Mouse (Mus musculus) testis, adult 2 months (tissue): ENCODE measurements around the gene Fxr2. TPM values are rescaled to one million over a fixed set of nuclear protein-coding genes. Genes with fewer than 3 reads are reported as not detected.
A peak's percentile ranks its signal among the peaks of the same experiment; 100 is the strongest.

ENCODE experiments used
- H3K27ac ChIP-seq: fragments of 200-500 bp; 2 replicates; pipeline ENCODE4 v1.5.1; 2012; ENCODE audit warnings: low read depth, low read length; ENCODE audit not compliant: control insufficient read depth, insufficient read depth
- H3K27me3 ChIP-seq: fragments of 200-500 bp; 2 replicates; pipeline ENCODE4 v1.6.1; 2012; ENCODE audit warnings: mild to moderate bottlenecking, low read length, moderate library complexity; ENCODE audit not compliant: control insufficient read depth, insufficient read depth
- H3K36me3 ChIP-seq: fragments of 200-500 bp; 2 replicates; pipeline ENCODE4 v1.6.1; 2012; ENCODE audit warnings: mild to moderate bottlenecking, low read length; ENCODE audit not compliant: control insufficient read depth, insufficient read depth
- H3K4me1 ChIP-seq: fragments of 200-500 bp; 2 replicates; pipeline ENCODE4 v1.6.1; 2012; ENCODE audit warnings: low read length; ENCODE audit not compliant: control insufficient read depth, insufficient read depth
- H3K4me3 ChIP-seq: fragments of 200-500 bp; 2 replicates; pipeline ENCODE4 v1.5.1; 2012; ENCODE audit warnings: low read depth, mild to moderate bottlenecking, low read length, moderate library complexity, mixed read lengths; ENCODE audit not compliant: control insufficient read depth
- CTCF ChIP-seq: fragments of 200-500 bp; IDR thresholded peaks from 2 replicates; pipeline ENCODE4 v1.5.1; 2012; ENCODE audit warnings: low read depth, mild to moderate bottlenecking, inconsistent platforms, low read length, moderate library complexity; ENCODE audit not compliant: control insufficient read depth, insufficient read depth, insufficient replicate concordance
- POLR2A ChIP-seq: fragments of 200-500 bp; IDR thresholded peaks from 2 replicates; pipeline ENCODE4 v1.6.1; 2012; ENCODE audit warnings: low read depth, mild to moderate bottlenecking, inconsistent platforms, low read length, moderate library complexity; ENCODE audit not compliant: control insufficient read depth
- polyA plus RNA-seq: library from polyadenylated mRNA; depleted of rRNA; stranded (reverse); fragments of >200 nt; gene quantifications from 2 replicates; pipeline ENCODE4 v1.2.3, GENCODE M21; 2012

Fxr2 gene
- polyA plus RNA-seq, 1 experiment: 63.3 TPM

DNA sequence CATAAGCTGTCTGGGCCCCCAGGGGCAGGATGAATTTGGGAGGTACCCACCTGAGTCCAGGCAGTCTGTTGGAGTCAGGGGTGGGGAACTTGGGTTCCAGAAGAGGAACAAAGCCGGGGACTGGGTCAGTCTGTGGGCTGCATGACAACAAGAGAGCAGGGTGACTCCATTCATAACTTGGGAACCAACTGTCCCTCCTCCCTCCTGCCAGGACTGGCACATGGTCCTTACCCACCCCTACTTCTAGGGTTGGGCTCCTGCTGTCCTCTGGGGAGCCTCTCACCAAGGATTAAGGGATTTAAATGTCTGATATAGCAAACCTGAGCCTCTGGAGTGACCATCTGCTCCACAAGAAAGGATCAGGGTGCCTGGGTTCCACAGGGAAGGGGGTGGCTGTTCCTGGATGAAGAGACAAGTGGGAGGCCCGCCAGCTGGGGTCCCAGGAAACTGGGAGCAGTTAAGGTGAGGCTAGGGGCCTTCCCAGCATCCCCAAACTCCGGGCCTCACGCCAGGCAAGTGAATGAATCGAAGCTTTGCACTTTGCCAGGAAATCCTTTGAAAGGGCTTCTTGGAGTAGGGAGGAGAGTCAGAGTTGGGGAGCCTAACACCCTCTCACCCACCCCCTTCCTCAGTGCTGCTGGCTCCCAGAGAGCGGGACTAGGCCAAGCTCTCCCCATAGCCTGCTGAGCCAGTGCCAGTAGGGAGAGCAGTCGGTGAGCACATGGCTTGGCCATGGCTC is 40.7 kb upstream of the Fxr2 start:
- TF ChIP-seq POLR2A (no peak), CTCF (no peak)
- no peak overlapping the region for H3K27ac ChIP-seq
- H3K27me3 ChIP-seq: no peaks in the 10 kb centered on the region
- no peaks in the 10 kb centered on the region for H3K4me1 ChIP-seq
- no peak overlapping the region for H3K4me3 ChIP-seq
- peaks cover 5% of the 10 kb centered on the region; the same call in 1 of the 2 replicates for H3K36me3 ChIP-seq

DNA sequence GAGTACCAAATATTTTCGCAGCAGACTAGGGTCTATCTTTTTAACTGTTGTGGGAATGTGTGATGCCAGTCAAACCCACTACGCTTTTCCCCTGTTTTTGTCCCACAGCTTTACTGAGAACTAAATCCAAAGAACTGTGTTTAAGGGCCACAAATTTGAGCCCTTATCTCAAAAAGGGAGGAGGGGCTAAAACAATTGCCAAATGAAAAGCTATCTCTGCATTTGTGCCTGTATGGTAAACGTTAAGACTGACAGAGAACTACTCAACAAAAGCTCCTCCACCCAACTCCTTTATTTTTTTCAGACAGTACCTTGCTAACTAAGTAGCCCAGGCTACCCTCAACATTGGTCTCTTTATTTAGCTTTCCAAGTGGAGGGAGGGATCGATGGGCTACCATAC is 40.0 kb upstream of the Fxr2 start:
- Histone ChIP-seq H3K4me3 (no peak overlapping the region), H3K27ac (no peak overlapping the region), H3K36me3 (peaks cover 4% of the 10 kb centered on the region; the same call in 1 of the 2 replicates), H3K27me3 (no peaks in the 10 kb centered on the region), H3K4me1 (no peaks in the 10 kb centered on the region)
- TF ChIP-seq CTCF (no peak), POLR2A (no peak)

DNA sequence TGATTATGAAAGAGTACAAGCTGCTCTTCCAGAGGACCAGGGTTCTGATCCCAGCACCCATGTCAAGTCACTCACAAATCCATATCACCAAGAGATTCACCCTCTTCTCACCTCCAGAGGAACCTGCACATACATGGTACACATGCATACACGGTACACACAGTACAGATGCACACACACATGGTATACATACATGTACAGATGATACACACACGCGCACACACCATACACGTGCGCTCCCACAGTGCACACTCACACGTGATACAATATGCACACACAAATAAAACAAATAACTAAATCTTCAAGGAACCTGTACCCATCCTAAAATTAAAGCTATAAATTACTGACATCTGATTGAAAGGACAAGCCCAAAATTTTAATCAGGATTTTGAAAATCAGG is 37.9 kb upstream of the Fxr2 start:
- TF ChIP-seq POLR2A (no peak), CTCF (no peak)
- Histone ChIP-seq H3K27ac (no peak overlapping the region), H3K36me3 (no peaks in the 10 kb centered on the region; the same call in 1 of the 2 replicates), H3K27me3 (no peaks in the 10 kb centered on the region), H3K4me3 (no peak overlapping the region), H3K4me1 (no peaks in the 10 kb centered on the region; the same call in 1 of the 2 replicates)

DNA sequence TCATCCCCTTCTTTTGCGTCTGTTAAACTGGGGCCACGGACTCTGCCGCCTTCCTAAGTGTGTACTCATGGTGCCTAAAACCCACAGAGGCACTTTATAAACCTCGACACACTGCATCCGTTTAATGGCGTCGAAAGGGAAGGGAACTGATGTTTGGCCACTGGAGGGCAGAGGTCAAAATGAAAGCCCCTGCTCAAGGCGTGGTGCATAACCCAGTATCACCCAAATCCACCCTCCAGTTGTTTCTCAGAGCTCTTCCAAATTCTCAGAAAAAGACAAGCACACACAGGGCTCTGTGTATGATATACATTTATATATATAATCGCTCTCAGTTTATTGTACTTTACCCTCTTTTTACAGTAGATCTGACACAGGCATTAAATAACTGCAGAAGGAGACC is 33.4 kb upstream of the Fxr2 start:
- Histone ChIP-seq H3K27me3 (no peaks in the 10 kb centered on the region), H3K36me3 (no peaks in the 10 kb centered on the region), H3K4me1 (peaks cover 5% of the 10 kb centered on the region), H3K4me3 (no peak overlapping the region), H3K27ac (no peak overlapping the region)
- TF ChIP-seq CTCF (no peak), POLR2A (no peak)

DNA sequence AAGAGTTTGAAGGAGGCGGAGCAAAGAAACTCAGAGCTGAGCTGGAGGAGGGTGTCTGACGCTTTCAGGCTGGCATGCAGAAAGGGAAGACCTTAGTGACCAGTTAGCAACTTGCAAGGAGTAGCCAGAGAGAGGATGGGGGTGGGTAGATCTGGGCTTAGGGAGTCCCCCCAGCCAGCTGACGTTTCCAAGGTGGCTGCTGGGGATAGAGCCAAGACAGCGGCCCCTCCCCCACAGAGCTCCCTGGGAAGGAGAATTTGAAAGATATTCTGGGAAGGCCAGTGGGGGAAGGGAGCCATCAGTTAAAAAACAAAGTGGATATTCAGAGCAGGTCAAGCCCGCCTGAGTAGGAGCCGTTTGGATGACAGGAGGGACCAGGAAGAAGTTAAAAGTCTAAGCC is 32.7 kb upstream of the Fxr2 start:
- H3K36me3 ChIP-seq: no peaks in the 10 kb centered on the region
- no peak overlapping the region for H3K4me3 ChIP-seq
- no peaks in the 10 kb centered on the region for H3K27me3 ChIP-seq
- H3K4me1 ChIP-seq: peaks cover 12% of the 10 kb centered on the region
- H3K27ac ChIP-seq: no peak overlapping the region; the same call in 1 of the 2 replicates
- TF ChIP-seq CTCF (no peak), POLR2A (no peak)

DNA sequence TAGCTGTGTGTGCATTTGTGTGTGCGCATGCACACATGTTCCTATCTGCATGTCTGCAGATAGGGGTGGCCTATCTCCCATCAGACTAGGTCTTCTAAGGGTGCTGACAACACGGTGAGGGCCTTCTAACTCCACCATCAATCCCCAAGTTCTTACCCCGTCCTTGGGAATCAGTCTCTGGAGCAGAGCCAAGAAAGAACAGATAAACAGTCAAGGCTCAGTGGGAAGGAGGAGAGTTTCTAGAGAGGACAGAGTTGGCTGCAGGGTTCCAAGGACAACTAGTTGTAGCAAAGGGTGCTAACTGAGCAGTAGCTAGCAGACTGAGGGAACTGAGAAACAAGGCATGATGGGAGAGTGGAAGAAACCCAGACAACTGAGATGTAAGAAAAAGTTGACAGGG is 31.0 kb upstream of the Fxr2 start:
- no peak for TF ChIP-seq CTCF
- no peak for TF ChIP-seq POLR2A
- Histone ChIP-seq H3K27ac (peak overlapping the region; percentile 52), H3K4me1 (peaks cover 20% of the 10 kb centered on the region), H3K36me3 (no peaks in the 10 kb centered on the region), H3K27me3 (no peaks in the 10 kb centered on the region), H3K4me3 (no peak overlapping the region)

DNA sequence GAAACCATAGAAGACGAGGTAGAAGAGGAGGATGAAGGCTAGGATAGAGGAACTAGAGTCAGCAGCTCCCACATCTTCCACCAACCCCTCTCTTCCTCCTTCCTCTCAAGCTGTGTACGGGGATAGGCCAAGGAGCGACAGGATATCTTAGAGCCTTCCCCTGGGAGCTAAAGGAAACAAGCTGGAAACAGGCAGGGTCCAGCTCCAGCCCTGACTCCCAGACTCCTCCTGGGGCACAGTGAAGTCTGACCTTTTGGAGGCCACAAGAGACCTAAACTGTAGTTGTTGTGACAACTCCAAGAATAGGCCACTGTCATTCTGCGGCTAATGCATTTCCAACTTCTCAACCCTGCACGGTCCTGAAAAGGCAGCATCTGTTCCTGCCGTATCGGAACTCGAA is 29.3 kb upstream of the Fxr2 start:
- Histone ChIP-seq H3K27ac (no peak overlapping the region), H3K4me3 (no peak overlapping the region), H3K27me3 (no peaks in the 10 kb centered on the region), H3K36me3 (no peaks in the 10 kb centered on the region), H3K4me1 (peaks cover 20% of the 10 kb centered on the region)
- no peak for TF ChIP-seq POLR2A
- TF ChIP-seq CTCF: no peak
